Mouse (Mus musculus): ENCODE results near the gene Gm9803. TPM values are rescaled to one million over a fixed set of nuclear protein-coding genes. Genes with fewer than 3 reads are reported as not detected.
"Not testable (repeated sequence)": the region's sequence is repeated elsewhere in the genome, so short reads cannot be mapped to it uniquely, and the experiment has no call there.

The Gm9803 gene
- polyA plus RNA-seq (2014; fragmentation: Nextera tagmentation; extraction: Ambion mirVana): 11.6 and 18.4 TPM in 2 replicates

- peaks cover 15% of the 10 kb centered on the region for H3K4me1 ChIP-seq (ENCODE audit: control insufficient read depth, insufficient read depth, low read length)
- not testable (repeated sequence) for H3K4me3 ChIP-seq (replicated peaks; ENCODE audit: low read depth, low read length); ATAC-seq (ENCODE audit: low FRiP score, low TSS enrichment); H3K4me2 ChIP-seq (ENCODE audit: low read length); H3K9me3 ChIP-seq (ENCODE audit: control insufficient read depth, low read length); H3K27me3 ChIP-seq (ENCODE audit: control insufficient read depth, insufficient read depth, low read length); DNase-seq; H3K27ac ChIP-seq (replicated peaks; ENCODE audit: low read depth, low read length); H3K9ac ChIP-seq (replicated peaks; ENCODE audit: low read length)
- WGBS: 96% methylated on average over 10 of the region's 10 CpGs
- peaks cover 22% of the 10 kb centered on the region for H3K36me3 ChIP-seq (ENCODE audit: control insufficient read depth, insufficient read depth, low read length)
Measured at GRCm38 (mm10) chr10:43523931-43524330, at the start of gene Gm9803. TSS of gene Gm9803 (plus strand) at chr10:43524084.

- H3K27me3 ChIP-seq (ENCODE audit: control insufficient read depth, insufficient read depth, low read length): no peaks in the 10 kb centered on the region
- H3K27ac ChIP-seq (replicated peaks; ENCODE audit: low read depth, low read length): no peak overlapping the region
- no peak overlapping the region for H3K4me3 ChIP-seq (replicated peaks; ENCODE audit: low read depth, low read length)
- H3K9ac ChIP-seq (replicated peaks; ENCODE audit: low read length): no peak overlapping the region
- no peak for ATAC-seq (ENCODE audit: low FRiP score, low TSS enrichment)
- H3K4me1 ChIP-seq (ENCODE audit: control insufficient read depth, insufficient read depth, low read length): peaks cover 13% of the 10 kb centered on the region
- no peaks in the 10 kb centered on the region for H3K9me3 ChIP-seq (ENCODE audit: control insufficient read depth, low read length)
- WGBS: 59% methylated on average over 4 of the region's 4 CpGs
- H3K36me3 ChIP-seq (ENCODE audit: control insufficient read depth, insufficient read depth, low read length): no peaks in the 10 kb centered on the region
- H3K4me2 ChIP-seq (ENCODE audit: low read length): no peak overlapping the region
- DNase-seq: peak; percentile 26
Measured at GRCm38 (mm10) chr10:43475376-43475775, 48.5 kb upstream of the Gm9803 start.

DNA sequence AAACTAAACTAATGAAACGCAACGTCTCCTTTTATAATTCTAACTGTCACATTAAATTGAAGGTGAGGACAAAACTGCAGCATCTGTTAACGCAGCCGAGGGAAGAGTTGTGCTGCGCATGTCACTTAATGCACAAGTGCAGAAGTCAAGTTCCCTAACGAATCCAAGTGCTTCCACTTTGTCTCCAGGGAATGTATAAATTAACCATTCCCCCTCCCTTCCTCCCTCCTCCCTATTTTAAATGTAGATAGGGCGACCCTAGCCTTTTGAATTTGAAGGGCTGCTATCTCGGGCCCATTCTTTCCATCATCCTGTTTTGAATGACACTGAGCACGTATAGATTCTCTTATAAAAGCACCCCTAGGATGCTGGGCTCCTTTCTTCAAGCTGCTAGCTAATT, 46.4 kb upstream of the Gm9803 start:
- H3K9me3 ChIP-seq (ENCODE audit: control insufficient read depth, low read length): no peaks in the 10 kb centered on the region
- peak overlapping the region; percentile 98 for H3K4me2 ChIP-seq (ENCODE audit: low read length)
- H3K9ac ChIP-seq (replicated peaks; ENCODE audit: low read length): no peak overlapping the region; the same call in 1 of the 2 replicates
- 0 out of 2 replicates have a peak overlapping the region, but pooled peaks have one; percentile 41 for H3K27ac ChIP-seq (replicated peaks; ENCODE audit: low read depth, low read length)
- ATAC-seq (ENCODE audit: low FRiP score, low TSS enrichment): no peak
- no peaks in the 10 kb centered on the region for H3K27me3 ChIP-seq (ENCODE audit: control insufficient read depth, insufficient read depth, low read length)
- H3K4me1 ChIP-seq (ENCODE audit: control insufficient read depth, insufficient read depth, low read length): peaks cover 29% of the 10 kb centered on the region
- H3K4me3 ChIP-seq (replicated peaks; ENCODE audit: low read depth, low read length): peak overlapping the region; percentile 76
- H3K36me3 ChIP-seq (ENCODE audit: control insufficient read depth, insufficient read depth, low read length): no peaks in the 10 kb centered on the region
- DNase-seq: peak; percentile 50
- 4% methylated on average over 9 of the region's 9 CpGs for WGBS

GRCm38 (mm10) chr10:43477865-43478681, 45.8 kb upstream of the Gm9803 start:
- DNase-seq (peak; percentile 78), ATAC-seq (ENCODE audit: low FRiP score, low TSS enrichment) (peak; percentile 28; the same call in 1 of the 2 replicates)
- Histone ChIP-seq H3K27ac (replicated peaks; ENCODE audit: low read depth, low read length) (peak overlapping the region; percentile 99), H3K9ac (replicated peaks; ENCODE audit: low read length) (peak overlapping the region; percentile 97), H3K4me1 (ENCODE audit: control insufficient read depth, insufficient read depth, low read length) (peaks cover 31% of the 10 kb centered on the region), H3K9me3 (ENCODE audit: control insufficient read depth, low read length) (no peaks in the 10 kb centered on the region), H3K36me3 (ENCODE audit: control insufficient read depth, insufficient read depth, low read length) (no peaks in the 10 kb centered on the region), H3K4me2 (ENCODE audit: low read length) (peak overlapping the region; percentile 98), H3K4me3 (replicated peaks; ENCODE audit: low read depth, low read length) (peak overlapping the region; percentile 76), H3K27me3 (ENCODE audit: control insufficient read depth, insufficient read depth, low read length) (no peaks in the 10 kb centered on the region)
- under 1% methylated on average over 41 of the region's 42 CpGs for WGBS

GRCm38 (mm10) chr10:43478751-43479435, 45.0 kb upstream of the Gm9803 start, which contains the start of gene Bend3:
TSS of gene Bend3 (plus strand) at chr10:43478831.
- Histone ChIP-seq H3K4me2 (ENCODE audit: low read length) (peak within 1 kb of the TSS; percentile 98), H3K27me3 (ENCODE audit: control insufficient read depth, insufficient read depth, low read length) (no peaks in the 10 kb centered on the region), H3K4me1 (ENCODE audit: control insufficient read depth, insufficient read depth, low read length) (peaks cover 35% of the 10 kb centered on the region), H3K36me3 (ENCODE audit: control insufficient read depth, insufficient read depth, low read length) (no peaks in the 10 kb centered on the region), H3K4me3 (replicated peaks; ENCODE audit: low read depth, low read length) (peak within 1 kb of the TSS; percentile 76), H3K27ac (replicated peaks; ENCODE audit: low read depth, low read length) (peak within 1 kb of the TSS; percentile 99), H3K9me3 (ENCODE audit: control insufficient read depth, low read length) (no peaks in the 10 kb centered on the region), H3K9ac (replicated peaks; ENCODE audit: low read length) (peak within 1 kb of the TSS; percentile 97)
- under 1% methylated on average over 82 of the region's 101 CpGs for WGBS
- peak; percentile 82 for DNase-seq
- peak; percentile 74 for ATAC-seq (ENCODE audit: low FRiP score, low TSS enrichment)

DNA sequence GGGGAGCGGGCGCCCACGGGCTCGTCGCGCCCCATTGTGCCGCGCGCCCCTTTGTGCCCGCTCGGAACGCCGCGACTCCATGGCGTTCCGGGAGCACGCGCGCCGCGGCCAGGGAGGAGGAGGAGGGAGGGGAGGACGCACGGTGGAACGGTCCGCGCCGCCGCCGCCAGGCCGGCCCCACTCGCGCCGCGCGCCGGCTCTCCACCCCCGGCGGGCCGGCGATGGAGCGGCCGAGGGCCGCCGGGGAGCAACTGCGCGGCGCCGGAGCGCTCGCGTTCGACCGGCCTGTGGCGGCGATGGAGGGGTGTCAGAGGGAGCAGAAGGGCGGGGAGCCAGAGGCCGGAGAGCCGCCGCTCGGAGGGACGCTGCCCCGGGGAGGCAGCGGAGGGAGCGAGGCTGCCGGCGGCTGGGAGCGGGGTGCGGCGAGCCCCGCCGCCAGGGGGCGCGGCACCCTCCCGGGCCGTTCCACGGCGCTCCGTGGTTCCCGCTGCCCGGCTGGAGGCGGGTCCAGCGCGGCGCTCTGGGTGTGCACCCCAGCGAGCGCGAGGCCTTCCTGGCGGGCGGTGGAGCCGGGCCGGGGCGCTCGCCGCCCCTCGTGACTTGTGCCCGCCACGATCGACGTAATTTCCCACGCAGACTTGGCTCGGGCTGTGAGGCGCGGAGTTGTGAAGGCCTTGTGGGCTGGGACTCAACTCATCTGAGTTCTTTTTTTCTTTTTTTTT, 44.3 kb upstream of the Gm9803 start:
- under 1% methylated on average over 103 of the region's 103 CpGs for WGBS
- H3K4me3 ChIP-seq (replicated peaks; ENCODE audit: low read depth, low read length): peak overlapping the region; percentile 76
- no peaks in the 10 kb centered on the region for H3K9me3 ChIP-seq (ENCODE audit: control insufficient read depth, low read length)
- H3K36me3 ChIP-seq (ENCODE audit: control insufficient read depth, insufficient read depth, low read length): no peaks in the 10 kb centered on the region
- H3K27ac ChIP-seq (replicated peaks; ENCODE audit: low read depth, low read length): peak overlapping the region; percentile 99
- H3K4me1 ChIP-seq (ENCODE audit: control insufficient read depth, insufficient read depth, low read length): peaks cover 35% of the 10 kb centered on the region
- no peaks in the 10 kb centered on the region for H3K27me3 ChIP-seq (ENCODE audit: control insufficient read depth, insufficient read depth, low read length)
- H3K9ac ChIP-seq (replicated peaks; ENCODE audit: low read length): peak overlapping the region; percentile 97
- peak overlapping the region; percentile 98 for H3K4me2 ChIP-seq (ENCODE audit: low read length)
- peak; percentile 90 for DNase-seq
- peak; percentile 82 for ATAC-seq (ENCODE audit: low FRiP score, low TSS enrichment)

DNA sequence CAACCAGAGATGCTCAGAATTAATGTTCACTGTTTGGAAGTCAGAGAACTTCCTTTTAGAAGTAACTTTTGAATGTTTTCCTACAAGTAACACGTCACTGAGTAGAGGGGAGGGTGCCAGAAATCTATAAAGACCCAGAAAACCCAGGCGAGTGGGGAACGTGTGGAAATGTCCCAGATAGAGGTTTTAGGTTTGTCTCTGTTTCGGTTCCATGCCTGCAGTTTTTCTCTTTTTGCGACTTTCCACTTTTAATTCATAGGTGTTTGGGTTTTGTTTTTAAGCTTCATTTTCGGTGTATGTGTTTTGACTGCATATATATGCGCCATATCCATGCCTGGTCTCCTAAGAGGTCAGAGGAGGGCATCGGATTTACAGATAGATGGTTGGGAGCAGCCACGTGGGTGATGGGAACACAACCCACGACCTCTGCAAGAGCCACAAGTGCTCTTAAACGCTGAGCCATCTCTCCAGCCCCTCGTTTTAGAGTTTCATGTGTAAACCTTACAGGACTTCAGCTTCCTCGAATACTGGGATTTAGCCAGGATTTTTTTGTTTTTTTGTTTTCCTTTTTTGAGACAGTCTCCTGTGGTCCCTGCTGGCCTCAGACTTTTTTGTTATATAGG, 43.5 kb upstream of the Gm9803 start:
- Histone ChIP-seq H3K27ac (replicated peaks; ENCODE audit: low read depth, low read length) (peak overlapping the region; percentile 99), H3K9ac (replicated peaks; ENCODE audit: low read length) (peak overlapping the region; percentile 97; the same call in 1 of the 2 replicates), H3K36me3 (ENCODE audit: control insufficient read depth, insufficient read depth, low read length) (no peaks in the 10 kb centered on the region), H3K4me1 (ENCODE audit: control insufficient read depth, insufficient read depth, low read length) (peaks cover 35% of the 10 kb centered on the region), H3K27me3 (ENCODE audit: control insufficient read depth, insufficient read depth, low read length) (no peaks in the 10 kb centered on the region), H3K9me3 (ENCODE audit: control insufficient read depth, low read length) (no peaks in the 10 kb centered on the region), H3K4me2 (ENCODE audit: low read length) (peak overlapping the region; percentile 98), H3K4me3 (replicated peaks; ENCODE audit: low read depth, low read length) (peak overlapping the region; percentile 76)
- 4% methylated on average over 13 of the region's 13 CpGs for WGBS
- DNase-seq: no peak
- ATAC-seq (ENCODE audit: low FRiP score, low TSS enrichment): no peak

GRCm38 (mm10) chr10:43481179-43481578, 42.7 kb upstream of the Gm9803 start:
- H3K9ac ChIP-seq (replicated peaks; ENCODE audit: low read length): no peak overlapping the region
- 37% methylated on average over 4 of the region's 4 CpGs for WGBS
- DNase-seq (no peak), ATAC-seq (ENCODE audit: low FRiP score, low TSS enrichment) (no peak)
- peaks cover 35% of the 10 kb centered on the region for H3K4me1 ChIP-seq (ENCODE audit: control insufficient read depth, insufficient read depth, low read length)
- H3K4me2 ChIP-seq (ENCODE audit: low read length): no peak overlapping the region
- no peak overlapping the region for H3K4me3 ChIP-seq (replicated peaks; ENCODE audit: low read depth, low read length)
- no peaks in the 10 kb centered on the region for H3K9me3 ChIP-seq (ENCODE audit: control insufficient read depth, low read length)
- no peaks in the 10 kb centered on the region for H3K27me3 ChIP-seq (ENCODE audit: control insufficient read depth, insufficient read depth, low read length)
- H3K36me3 ChIP-seq (ENCODE audit: control insufficient read depth, insufficient read depth, low read length): peaks cover under 1% of the 10 kb centered on the region; the same call in 1 of the 2 replicates
- no peak overlapping the region for H3K27ac ChIP-seq (replicated peaks; ENCODE audit: low read depth, low read length)

Measured in midbrain, embryonic 14.5 days (tissue).